Mouse (Mus musculus): ENCODE measurements around the gene Tmem94. TPM values are rescaled to one million over a fixed set of nuclear protein-coding genes. Genes with fewer than 3 reads are reported as not detected.

The Tmem94 gene
- total and polyA plus RNA-seq, 3 experiments, result 23.2 to 64.4 (median 38.9) TPM

GRCm38 (mm10) chr11:115807971-115808370, 42.7 kb downstream of the Tmem94 start:
- DNase-seq (ENCODE audit: low read depth, low spot score), result no peak
- Histone ChIP-seq H3K27ac (ENCODE audit: control insufficient read depth, low read depth, low read length) (no peak overlapping the region), H3K9me3 (replicated peaks; ENCODE audit: insufficient read depth, low read length) (no peaks in the 10 kb centered on the region), H3K36me3 (ENCODE audit: control insufficient read depth in 1 of 2, insufficient read depth in 2 of 2, low read length in 2 of 2) (peaks cover 0 to 6% of the 10 kb centered on the region in 2 experiments; a peak in 2 of 4 replicates), H3K79me2 (ENCODE audit: control insufficient read depth, insufficient read depth, low read length, poor library complexity) (peaks cover 4% of the 10 kb centered on the region), H3K4me3 (ENCODE audit: control insufficient read depth in 1 of 2, insufficient read depth in 1 of 2, low read depth in 2 of 2, low read length in 2 of 2) (no peak overlapping the region), H3K27me3 (ENCODE audit: control insufficient read depth in 1 of 2, insufficient read depth in 2 of 2, low read length in 2 of 2) (no peaks in the 10 kb centered on the region), H3K4me1 (ENCODE audit: control insufficient read depth in 1 of 2, insufficient read depth in 2 of 2, low read length in 2 of 2) (peaks cover 0 to 15% of the 10 kb centered on the region in 2 experiments; a peak in 3 of 4 replicates), H3K9ac (ENCODE audit: control insufficient read depth, low read depth, low read length, poor library complexity, severe bottlenecking) (no peak overlapping the region)
- TF ChIP-seq MEF2A (IDR thresholded peaks at IDR 0.05; ENCODE audit: extremely low read depth, insufficient replicate concordance, low read depth, low read length, poor library complexity, severe bottlenecking) (no peak), MAX (IDR thresholded peaks at IDR 0.05; ENCODE audit: low read length) (no peak), USF2 (IDR thresholded peaks at IDR 0.05; ENCODE audit: borderline replicate concordance in 1 of 2, insufficient read depth in 1 of 2, low read depth in 1 of 2, low read length in 2 of 2) (no peak), NRF1 (IDR thresholded peaks at IDR 0.05; ENCODE audit: insufficient read depth, low read depth, low read length, poor library complexity, severe bottlenecking) (no peak), GATA1 (IDR thresholded peaks at IDR 0.05; ENCODE audit: low read depth, low read length) (no peak), CHD2 (IDR thresholded peaks at IDR 0.05; ENCODE audit: low read length) (no peak), ZC3H11A (IDR thresholded peaks at IDR 0.05; ENCODE audit: low read depth, low read length) (no peak), USF1 (IDR thresholded peaks at IDR 0.05; ENCODE audit: low read depth, low read length) (no peak), ETS1 (IDR thresholded peaks at IDR 0.05; ENCODE audit: low read depth, low read length) (no peak), JUND (IDR thresholded peaks at IDR 0.05; ENCODE audit: low read depth, low read length) (no peak), BHLHE40 (IDR thresholded peaks at IDR 0.05; ENCODE audit: borderline replicate concordance, low read depth, low read length) (no peak), TCF12 (IDR thresholded peaks at IDR 0.05; ENCODE audit: low read depth, low read length) (no peak), HCFC1 (IDR thresholded peaks at IDR 0.05; ENCODE audit: low read depth, low read length) (no peak), ZNF384 (IDR thresholded peaks at IDR 0.05; ENCODE audit: low read depth, low read length) (no peak), ZKSCAN1 (IDR thresholded peaks at IDR 0.05; ENCODE audit: low read depth, low read length) (no peak), MAZ (IDR thresholded peaks at IDR 0.05; ENCODE audit: low read depth, low read length) (no peak), TAL1 (IDR thresholded peaks at IDR 0.05; ENCODE audit: low read length) (no peak), POLR2AphosphoS2 (IDR thresholded peaks at IDR 0.05; ENCODE audit: low read length) (no peak), ELF1 (IDR thresholded peaks at IDR 0.05; ENCODE audit: low read depth, low read length) (no peak), CHD1 (IDR thresholded peaks at IDR 0.05; ENCODE audit: low read depth, low read length) (no peak)
